Comparison of ENCODE assay signal across 23 mouse cellular contexts in genomic region chr13:31473275-31473674, GRCm38 (mm10).
DNase-seq lines count a peak whose midpoint lies in the region; ATAC-seq and TF ChIP-seq lines count a peak whose summit lies in the region.
"Had no signal": no experiment of that assay in that cellular context is flagged by ENCODE, and none has a peak within 500 bp of the region (broad histone marks: within the 10 kb centered on the region; RNA-seq: fewer than 3 reads in every experiment).

No protein-coding gene starts in this region.

- no peak overlapping the region for H3K4me2 ChIP-seq in CH12.LX (ENCODE audit: insufficient read depth, low read depth, poor library complexity, severe bottlenecking)
- no peak overlapping the region for H3K4me2 ChIP-seq in midbrain, postnatal 0 days (ENCODE audit: low read depth, low read length, poor library complexity, severe bottlenecking)
- H3K4me2 ChIP-seq: embryonic facial prominence, embryonic 13.5 days; embryonic facial prominence, embryonic 15.5 days; forebrain, embryonic 12.5 days had no signal

- TF ChIP-seq POLR2A in CH12.LX (IDR thresholded peaks at IDR 0.05; ENCODE audit: low read depth, low read length) = no peak

- TF ChIP-seq CTCF in CH12.LX (conservative IDR thresholded peaks at IDR 0.05 in 1 of 2, IDR thresholded peaks at IDR 0.05 in 1 of 2; ENCODE audit: low read depth in 2 of 2, low read length in 2 of 2) = no peak
- TF ChIP-seq CTCF in midbrain, postnatal 0 days (IDR thresholded peaks at IDR 0.05) = no peak

- H3K27me3 ChIP-seq in CH12.LX (replicated peaks) = no peaks in the 10 kb centered on the region
- no peaks in the 10 kb centered on the region for H3K27me3 ChIP-seq in midbrain, postnatal 0 days (ENCODE audit: insufficient read depth, low read length)
- H3K27me3 ChIP-seq: embryonic facial prominence, embryonic 13.5 days; embryonic facial prominence, embryonic 15.5 days; forebrain, embryonic 12.5 days; Patski had no signal

- no peak for DNase-seq in CH12.LX (ENCODE audit: extremely low read depth)
- DNase-seq in midbrain, postnatal 0 days (ENCODE audit: low spot score) = no peak
- DNase-seq in adrenal gland, postnatal 36 days = no peak
- DNase-seq in gastrocnemius, postnatal 10 days = no peak
- DNase-seq: adrenal gland, adult 8-10 months; adrenal gland, postnatal 14 days; cerebellum, adult 11 months; cerebellum, adult 18-20 months; cerebellum, adult 8-10 months; cerebellum, adult 9-11 months; cerebellum, postnatal 14 days; cerebellum, postnatal 36 days; embryo, embryonic 11 days had no signal

- in situ Hi-C loops in CH12.LX (cut with MboI; ENCODE audit: low pct_ligation_motif_present, low pct_unique_long_range_greater_than_20kb, low sequenced_read_pairs) = no loop called here

- no peak overlapping the region for H3K4me3 ChIP-seq in CH12.LX (replicated peaks in 1 of 3; ENCODE audit: low read depth in 2 of 3, low read length in 2 of 3, poor library complexity in 1 of 3)
- H3K4me3 ChIP-seq in midbrain, postnatal 0 days (ENCODE audit: low read depth, low read length) = no peak overlapping the region
- H3K4me3 ChIP-seq: embryonic facial prominence, embryonic 13.5 days; embryonic facial prominence, embryonic 15.5 days; erythroblast, embryonic 14.5 days; forebrain, embryonic 10.5 days; forebrain, embryonic 12.5 days had no signal

- H3K9me3 ChIP-seq in CH12.LX (replicated peaks; ENCODE audit: low read length) = no peaks in the 10 kb centered on the region
- H3K9me3 ChIP-seq in midbrain, postnatal 0 days (ENCODE audit: low read length) = no peaks in the 10 kb centered on the region
- H3K9me3 ChIP-seq: embryonic facial prominence, embryonic 13.5 days; embryonic facial prominence, embryonic 15.5 days; forebrain, embryonic 10.5 days; forebrain, embryonic 12.5 days; G1E had no signal

- no peaks in the 10 kb centered on the region for H3K4me1 ChIP-seq in CH12.LX (ENCODE audit: control insufficient read depth in 1 of 2, insufficient read depth in 2 of 2)
- no peaks in the 10 kb centered on the region for H3K4me1 ChIP-seq in midbrain, postnatal 0 days (ENCODE audit: insufficient read depth, low read length)
- H3K4me1 ChIP-seq: embryonic facial prominence, embryonic 13.5 days; embryonic facial prominence, embryonic 15.5 days; forebrain, embryonic 10.5 days; forebrain, embryonic 12.5 days had no signal

- no peak overlapping the region for H3K27ac ChIP-seq in CH12.LX (ENCODE audit: insufficient read depth, low read depth)
- H3K27ac ChIP-seq in midbrain, postnatal 0 days (ENCODE audit: low read depth, low read length) = no peak overlapping the region
- H3K27ac ChIP-seq: embryonic facial prominence, embryonic 13.5 days; embryonic facial prominence, embryonic 15.5 days; forebrain, embryonic 10.5 days; forebrain, embryonic 12.5 days had no signal

- no peak overlapping the region for H3K9ac ChIP-seq in CH12.LX (ENCODE audit: insufficient read depth, low read depth)
- H3K9ac ChIP-seq in midbrain, postnatal 0 days (replicated peaks; ENCODE audit: low read length, poor library complexity, severe bottlenecking) = no peak overlapping the region
- H3K9ac ChIP-seq: embryonic facial prominence, embryonic 13.5 days; embryonic facial prominence, embryonic 15.5 days; forebrain, embryonic 12.5 days had no signal

- TF ChIP-seq EP300 in CH12.LX (IDR thresholded peaks at IDR 0.05; ENCODE audit: low read length) = no peak

- no peak for TF ChIP-seq RAD21 in CH12.LX (IDR thresholded peaks at IDR 0.05; ENCODE audit: low read depth, low read length)

- no peaks in the 10 kb centered on the region for H3K36me3 ChIP-seq in CH12.LX (replicated peaks in 1 of 2; ENCODE audit: control insufficient read depth in 1 of 2, insufficient read depth in 1 of 2, low read length in 1 of 2)
- no peaks in the 10 kb centered on the region for H3K36me3 ChIP-seq in midbrain, postnatal 0 days (ENCODE audit: insufficient read depth, low read length)
- H3K36me3 ChIP-seq: embryonic facial prominence, embryonic 13.5 days; embryonic facial prominence, embryonic 15.5 days; forebrain, embryonic 10.5 days; forebrain, embryonic 12.5 days; G1E had no signal

- dilution Hi-C loops in CH12.LX (cut with MboI; ENCODE audit: extremely low pct_ligation_motif_present, extremely low pct_unique_long_range_greater_than_20kb, low sequenced_read_pairs) = no loop called here

- peak; percentile 62 for ATAC-seq in granulocyte monocyte progenitor cell, adult 5-6 weeks (replicated peaks; ENCODE audit: poor library complexity, severe bottlenecking)
- peak; percentile 20; the same call in 1 of the 2 replicates for ATAC-seq in megakaryocyte progenitor cell, adult 5-6 weeks (replicated peaks; ENCODE audit: poor library complexity)
- no peak; the same call in 1 of the 2 replicates for ATAC-seq in midbrain, postnatal 0 days (ENCODE audit: low FRiP score)
- ATAC-seq: activated CD4-positive, CD25-positive, alpha-beta regulatory T cell, adult 4 months; Patski had no signal

- WGBS in midbrain, postnatal 0 days = 88% methylated on average over 1 of the region's 1 CpGs

- no peaks in the 10 kb centered on the region for H3K79me2 ChIP-seq in CH12.LX (replicated peaks; ENCODE audit: control insufficient read depth, extremely low read depth, insufficient read depth, poor library complexity, severe bottlenecking)

TF ChIP-seq in CH12.LX, 34 proteins besides CTCF, POLR2A, EP300 and RAD21:
- TF ChIP-seq CHD1 (IDR thresholded peaks at IDR 0.05; ENCODE audit: low read depth, low read length) (no peak), JUN (IDR thresholded peaks at IDR 0.05; ENCODE audit: insufficient read depth, low read depth, low read length) (peak; percentile 42; the same call in 1 of the 2 replicates), MEF2A (IDR thresholded peaks at IDR 0.05; ENCODE audit: borderline replicate concordance, low read depth, low read length) (0 out of 2 replicates have a peak, but pooled peaks have one; percentile 27)
